Mouse (Mus musculus): ENCODE measurements at regions not wholly inside any gene's neighbourhood (a gene's known extent, or its start where the extent isn't known, plus 50 kb on each side); places are given as distances from the start of the nearest gene placed in this dataset.

DNA sequence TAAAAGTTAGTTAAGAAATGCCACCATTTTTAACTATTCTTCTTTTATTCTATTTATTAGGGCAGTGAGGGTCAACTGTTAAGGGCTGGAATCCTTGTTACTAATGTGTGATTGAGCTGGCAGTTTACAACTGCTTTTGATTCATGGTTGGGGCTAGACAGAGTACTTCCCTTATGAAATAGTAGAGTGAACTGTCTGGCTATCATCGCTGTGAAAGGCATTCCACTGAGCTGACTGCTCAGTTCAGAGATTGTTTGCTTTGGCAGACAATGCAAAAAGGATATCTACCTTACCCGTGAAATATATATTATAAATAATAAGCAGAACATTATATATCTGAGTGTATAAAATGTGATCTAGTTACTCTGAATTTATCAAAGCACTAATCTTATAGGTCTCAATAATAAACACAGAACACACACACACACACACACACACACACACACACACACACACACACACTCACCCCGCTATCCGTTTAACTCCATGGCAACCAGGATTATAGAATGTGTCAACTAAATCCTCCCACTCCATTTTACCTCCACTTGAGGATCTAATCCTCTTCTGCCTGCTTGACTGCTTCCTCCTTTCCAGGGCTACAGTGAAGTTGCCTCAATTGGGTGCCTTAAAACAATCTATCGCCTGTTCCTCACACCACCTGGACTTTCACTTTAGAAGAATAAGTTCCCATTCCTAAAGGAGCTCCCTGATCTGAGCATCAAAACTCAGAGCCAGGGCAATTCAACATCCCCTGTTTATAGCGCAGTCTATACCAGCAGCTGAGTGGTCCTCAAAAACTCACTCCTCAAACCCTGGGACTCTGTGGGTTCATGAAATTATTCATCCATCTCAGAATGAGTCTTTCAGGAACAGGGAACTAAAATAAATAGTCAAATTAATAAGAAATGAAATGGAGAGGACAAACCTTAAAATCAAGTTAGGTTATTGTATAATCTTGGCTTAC, 126.6 kb downstream of the Gm9733 start:
- no peak for ATAC-seq

DNA sequence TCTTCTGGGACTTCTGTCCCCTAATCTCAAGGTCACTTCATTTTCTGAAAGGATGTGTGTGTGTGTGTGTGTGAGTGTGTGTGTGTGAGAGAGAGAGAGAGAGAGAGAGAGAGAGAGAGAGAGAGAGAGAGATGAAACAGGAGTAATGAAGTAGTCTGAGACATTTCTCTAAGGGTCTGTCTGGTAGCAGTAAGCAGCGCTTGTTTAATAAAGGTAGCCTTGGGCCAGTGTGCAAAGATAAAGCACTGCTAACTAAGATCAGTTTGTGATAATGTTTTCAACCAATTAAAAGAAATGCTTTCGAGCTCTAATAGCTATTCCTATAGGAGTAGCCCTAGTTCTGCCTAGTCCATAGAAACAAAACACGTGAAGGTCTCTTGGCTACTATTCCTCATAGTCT, 119.7 kb downstream of the Gm9733 start:
- no peak for ATAC-seq

DNA sequence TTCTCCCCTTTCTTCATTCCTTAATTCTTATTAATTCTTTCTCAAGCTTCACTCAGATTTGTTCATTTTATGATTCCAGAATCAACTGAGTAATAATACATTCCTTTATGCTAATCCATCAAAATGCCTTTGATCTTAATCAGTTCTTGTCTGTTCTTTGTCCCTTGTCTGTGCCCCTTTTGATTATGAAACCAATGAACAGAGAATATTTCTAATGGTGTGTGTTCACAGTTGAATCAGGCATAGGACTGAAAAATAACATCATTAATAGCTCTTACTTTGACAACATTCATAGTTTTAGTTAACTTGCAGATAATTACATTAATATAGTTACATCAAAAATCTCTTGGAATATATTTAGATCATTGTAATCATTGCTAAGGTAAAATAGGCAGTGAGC, 114.5 kb downstream of the Gm9733 start:
- ATAC-seq = no peak

- ATAC-seq = no peak
Measured at GRCm38 (mm10) chr3:15219275-15219674, 112.8 kb downstream of the Gm9733 start.

- no peak for ATAC-seq
Measured at GRCm38 (mm10) chr3:15223266-15223665, 108.8 kb downstream of the Gm9733 start.

DNA sequence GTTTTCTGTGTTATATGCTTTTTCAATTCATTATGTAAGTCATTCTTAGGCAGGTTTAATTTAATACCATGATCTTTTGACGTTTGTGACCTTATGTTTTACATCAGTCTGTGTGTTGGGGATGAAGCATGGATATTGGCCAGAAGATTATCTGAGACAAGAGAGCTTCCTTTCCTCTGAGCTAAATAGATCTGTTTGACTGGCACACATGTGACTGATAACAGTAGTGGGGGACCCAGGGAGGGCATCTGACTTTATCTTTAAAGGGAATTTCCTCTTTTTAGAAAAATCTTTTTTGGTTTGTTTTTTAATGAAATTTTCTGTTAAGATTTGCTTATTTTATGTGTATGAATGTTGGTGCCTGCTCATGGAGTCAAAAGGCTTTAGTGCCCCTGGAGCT, 107.7 kb downstream of the Gm9733 start:
- ATAC-seq = no peak

DNA sequence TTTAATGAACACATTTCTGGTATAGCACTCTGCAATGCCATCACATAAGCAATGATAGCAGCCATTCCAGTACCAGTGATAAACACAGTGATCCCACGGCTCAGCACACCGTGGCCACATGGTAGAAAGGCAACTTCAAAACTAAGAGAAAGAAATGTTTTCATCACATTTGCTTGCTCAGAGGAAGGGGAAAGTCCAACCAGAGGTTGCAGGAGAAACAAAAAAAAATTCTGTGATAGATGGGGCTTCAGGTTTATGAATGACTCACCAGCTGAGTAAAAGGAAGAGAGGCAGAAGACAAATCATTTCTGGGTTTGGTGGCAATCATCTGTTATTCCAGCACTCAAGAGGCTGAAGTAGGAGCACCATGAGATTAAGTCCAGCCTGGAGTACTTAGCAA, 103.5 kb downstream of the Gm9733 start:
- peak; percentile 56 for ATAC-seq

DNA sequence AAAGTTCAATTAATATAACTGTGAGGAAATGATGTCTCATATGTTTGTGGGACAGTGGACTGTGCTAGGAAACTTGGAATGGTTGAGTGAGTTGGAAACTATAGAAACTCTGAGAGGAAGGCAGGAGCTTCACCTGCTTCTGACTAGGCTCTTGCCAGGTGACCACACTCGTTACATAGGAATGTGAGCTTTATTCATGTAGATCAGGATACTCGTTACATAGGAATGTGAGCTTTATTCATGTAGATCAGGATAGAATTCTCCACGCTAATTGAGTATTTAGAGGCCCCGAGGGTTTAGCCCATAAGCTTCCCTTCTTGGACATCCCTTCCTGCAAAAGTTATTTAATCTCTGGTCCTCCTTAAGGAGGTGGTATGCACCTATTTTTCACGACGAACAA, 101.9 kb downstream of the Gm9733 start:
- no peak for ATAC-seq

DNA sequence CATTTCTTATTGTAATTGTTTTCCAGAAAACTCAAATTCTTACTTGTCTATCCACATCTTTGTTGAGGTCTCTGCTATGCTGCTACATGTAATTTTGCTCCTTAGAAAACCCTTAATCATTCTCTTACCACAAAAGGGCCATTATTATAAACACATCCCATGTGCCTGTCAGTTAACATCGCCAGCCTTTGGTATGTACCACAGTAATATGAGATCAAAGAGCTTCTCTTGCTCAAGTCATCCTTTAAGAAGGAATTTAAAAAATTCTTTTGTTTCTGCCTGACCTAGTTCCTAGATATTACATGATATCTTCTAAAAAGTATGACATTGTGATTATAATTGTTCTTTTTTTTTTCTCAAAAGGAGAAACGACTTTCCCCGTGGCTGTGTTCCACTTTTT, 100.7 kb downstream of the Gm9733 start:
- no peak for ATAC-seq

DNA sequence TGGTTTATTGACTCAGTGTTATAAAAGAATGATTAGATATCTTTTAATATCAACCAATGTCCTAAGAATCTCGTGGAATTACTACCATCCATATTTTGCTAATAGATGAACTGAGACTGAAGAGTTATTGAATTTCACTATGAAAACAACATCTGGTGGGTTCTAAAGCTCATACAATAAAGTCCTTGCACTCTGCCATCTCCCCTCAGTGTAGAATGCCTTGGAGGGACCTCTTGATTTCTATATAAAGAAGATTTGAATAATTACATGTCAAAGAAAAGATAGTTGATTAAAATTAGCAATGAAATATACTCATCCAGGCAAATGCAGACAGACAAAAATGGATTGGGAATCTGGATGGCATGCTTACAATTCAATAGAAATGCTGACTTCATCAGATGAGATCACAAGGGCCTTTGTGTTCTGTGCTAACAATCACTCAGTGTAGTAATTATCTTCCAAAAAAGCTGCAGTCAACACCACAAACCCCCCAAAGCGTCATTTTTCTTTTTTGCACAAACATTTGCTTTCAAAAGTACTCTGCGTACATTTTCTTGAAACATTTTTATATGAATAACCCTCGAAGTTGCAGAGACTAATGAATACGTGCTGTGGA, 94.2 kb downstream of the Gm9733 start:
- ATAC-seq = no peak

DNA sequence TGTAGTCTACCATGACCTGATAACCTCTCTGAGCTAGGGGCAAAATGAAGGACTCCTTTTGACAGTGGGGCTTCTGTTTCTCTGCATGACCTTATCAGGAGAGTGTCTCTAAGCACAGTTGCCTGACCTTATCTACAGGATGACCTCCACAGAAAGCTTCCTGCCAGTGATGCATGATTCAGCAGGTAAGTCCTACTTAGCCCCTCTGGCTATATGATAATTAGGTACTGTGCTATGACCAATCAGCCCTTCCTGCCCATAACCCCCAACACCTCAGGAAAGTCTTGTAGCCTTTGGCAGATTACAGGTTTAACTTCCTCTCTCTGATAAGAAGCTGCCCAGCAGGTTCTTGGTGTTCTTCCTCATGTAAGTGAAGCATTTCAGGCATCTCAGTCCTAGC, 89.7 kb downstream of the Gm9733 start:
- ATAC-seq = no peak

GRCm38 (mm10) chr3:15243584-15243983, 88.5 kb downstream of the Gm9733 start:
- no peak for ATAC-seq

GRCm38 (mm10) chr3:15244999-15245398, 87.1 kb downstream of the Gm9733 start:
- peak; percentile 77 for ATAC-seq

Measured in inflammation-experienced regulatory T-cells, adult 6 months (primary cell).